Mouse (Mus musculus): Measurements from ENCODE around the gene Casd1. TPM values are rescaled to one million over a fixed set of nuclear protein-coding genes. Genes with fewer than 3 reads are reported as not detected.
A peak's percentile ranks its signal among the peaks of the same experiment; 100 is the strongest.

The Casd1 gene
- total and polyA plus RNA-seq, 3 experiments = 12.3 to 12.6 TPM; not detected in 1

GRCm38 (mm10) chr6:4597711-4598110 is 2.9 kb upstream of the Casd1 start:
- Histone ChIP-seq H3K9me3 (replicated peaks; ENCODE audit: insufficient read depth, low read length) (no peaks in the 10 kb centered on the region), H3K36me3 (ENCODE audit: control insufficient read depth in 1 of 2, insufficient read depth in 2 of 2, low read length in 2 of 2) (peaks cover 0 to 13% of the 10 kb centered on the region in 2 experiments; a peak in 2 of 4 replicates), H3K4me3 (ENCODE audit: control insufficient read depth in 1 of 2, insufficient read depth in 1 of 2, low read depth in 2 of 2, low read length in 2 of 2) (no peak overlapping the region), H3K27ac (ENCODE audit: control insufficient read depth, low read depth, low read length) (no peak overlapping the region), H3K4me1 (ENCODE audit: control insufficient read depth in 1 of 2, insufficient read depth in 2 of 2, low read length in 2 of 2) (peaks cover 0 to 7% of the 10 kb centered on the region in 2 experiments; a peak in 3 of 4 replicates), H3K79me2 (ENCODE audit: control insufficient read depth, insufficient read depth, low read length, poor library complexity) (peaks cover 12% of the 10 kb centered on the region), H3K9ac (ENCODE audit: control insufficient read depth, low read depth, low read length, poor library complexity, severe bottlenecking) (no peak overlapping the region), H3K27me3 (ENCODE audit: control insufficient read depth in 1 of 2, insufficient read depth in 2 of 2, low read length in 2 of 2) (peaks cover 4 to 5% of the 10 kb centered on the region in 2 experiments; a peak in 2 of 4 replicates)
- no peak for DNase-seq (ENCODE audit: low read depth, low spot score)
- TF ChIP-seq CTCF (IDR thresholded peaks at IDR 0.05 in 2 of 3, conservative IDR thresholded peaks at IDR 0.05 in 1 of 3; ENCODE audit: control insufficient read depth in 1 of 3, insufficient read depth in 1 of 3, low read depth in 2 of 3, low read length in 3 of 3, poor library complexity in 1 of 3, severe bottlenecking in 1 of 3) (no peak), ZNF384 (IDR thresholded peaks at IDR 0.05; ENCODE audit: low read depth, low read length) (no peak), NELFE (IDR thresholded peaks at IDR 0.05; ENCODE audit: low read depth, low read length) (no peak), MAZ (IDR thresholded peaks at IDR 0.05; ENCODE audit: low read depth, low read length) (no peak), POLR2A (IDR thresholded peaks at IDR 0.05; ENCODE audit: control insufficient read depth in 1 of 2, insufficient read depth in 1 of 2, low read depth in 1 of 2, low read length in 2 of 2, poor library complexity in 1 of 2) (no peak), MAFK (IDR thresholded peaks at IDR 0.05; ENCODE audit: borderline replicate concordance, low read depth, low read length) (no peak), RCOR1 (IDR thresholded peaks at IDR 0.05; ENCODE audit: low read depth, low read length) (no peak), GATA1 (IDR thresholded peaks at IDR 0.05; ENCODE audit: low read depth, low read length) (no peak), CHD1 (IDR thresholded peaks at IDR 0.05; ENCODE audit: low read depth, low read length) (no peak), ETS1 (IDR thresholded peaks at IDR 0.05; ENCODE audit: low read depth, low read length) (no peak), ELF1 (IDR thresholded peaks at IDR 0.05; ENCODE audit: low read depth, low read length) (no peak), TBP (IDR thresholded peaks at IDR 0.05; ENCODE audit: low read depth, low read length) (no peak), ZKSCAN1 (IDR thresholded peaks at IDR 0.05; ENCODE audit: low read depth, low read length) (no peak), CHD2 (IDR thresholded peaks at IDR 0.05; ENCODE audit: low read length) (no peak), SIN3A (IDR thresholded peaks at IDR 0.05; ENCODE audit: low read length) (no peak)

GRCm38 (mm10) chr6:4600085-4600657 is 468 bp upstream of the Casd1 start:
- peaks cover 2 to 4% of the 10 kb centered on the region in 2 experiments; a peak in 1 of 4 replicates for H3K27me3 ChIP-seq (ENCODE audit: control insufficient read depth in 1 of 2, insufficient read depth in 2 of 2, low read length in 2 of 2)
- peaks cover 0 to 10% of the 10 kb centered on the region in 2 experiments; a peak in 3 of 4 replicates for H3K4me1 ChIP-seq (ENCODE audit: control insufficient read depth in 1 of 2, insufficient read depth in 2 of 2, low read length in 2 of 2)
- peak; percentile 47 for DNase-seq (ENCODE audit: low read depth, low spot score)
- H3K9me3 ChIP-seq (replicated peaks; ENCODE audit: insufficient read depth, low read length) = no peaks in the 10 kb centered on the region
- peaks cover 15% of the 10 kb centered on the region for H3K79me2 ChIP-seq (ENCODE audit: control insufficient read depth, insufficient read depth, low read length, poor library complexity)
- peaks cover 0 to 20% of the 10 kb centered on the region in 2 experiments; a peak in 2 of 4 replicates for H3K36me3 ChIP-seq (ENCODE audit: control insufficient read depth in 1 of 2, insufficient read depth in 2 of 2, low read length in 2 of 2)
- TF ChIP-seq CHD1 (IDR thresholded peaks at IDR 0.05; ENCODE audit: low read depth, low read length) = no peak
- TF ChIP-seq MAX (IDR thresholded peaks at IDR 0.05; ENCODE audit: low read length) = no peak
- no peak for TF ChIP-seq MXI1 (IDR thresholded peaks at IDR 0.05; ENCODE audit: low read depth, low read length)
- no peak for TF ChIP-seq POLR2AphosphoS2 (IDR thresholded peaks at IDR 0.05; ENCODE audit: low read length)
- TF ChIP-seq RCOR1 (IDR thresholded peaks at IDR 0.05; ENCODE audit: low read depth, low read length) = no peak
- no peak for TF ChIP-seq SMC3 (IDR thresholded peaks at IDR 0.05; ENCODE audit: low read depth, low read length)
- no peak for TF ChIP-seq MEF2A (IDR thresholded peaks at IDR 0.05; ENCODE audit: extremely low read depth, insufficient replicate concordance, low read depth, low read length, poor library complexity, severe bottlenecking)
- TF ChIP-seq ETS1 (IDR thresholded peaks at IDR 0.05; ENCODE audit: low read depth, low read length) = no peak
- TF ChIP-seq POLR2A (IDR thresholded peaks at IDR 0.05; ENCODE audit: control insufficient read depth in 1 of 2, insufficient read depth in 1 of 2, low read depth in 1 of 2, low read length in 2 of 2, poor library complexity in 1 of 2) = no peak
- no peak for TF ChIP-seq CTCF (IDR thresholded peaks at IDR 0.05 in 2 of 3, conservative IDR thresholded peaks at IDR 0.05 in 1 of 3; ENCODE audit: control insufficient read depth in 1 of 3, insufficient read depth in 1 of 3, low read depth in 2 of 3, low read length in 3 of 3, poor library complexity in 1 of 3, severe bottlenecking in 1 of 3)
- TF ChIP-seq E2F4 (IDR thresholded peaks at IDR 0.05; ENCODE audit: borderline replicate concordance, low read depth, low read length) = no peak
- no peak for TF ChIP-seq EP300 (IDR thresholded peaks at IDR 0.05; ENCODE audit: low read depth in 1 of 2, low read length in 2 of 2)
- TF ChIP-seq ZC3H11A (IDR thresholded peaks at IDR 0.05; ENCODE audit: low read depth, low read length) = no peak
- no peak for TF ChIP-seq MYC (IDR thresholded peaks at IDR 0.05; ENCODE audit: low read depth, low read length)
- TF ChIP-seq KAT2A (conservative IDR thresholded peaks at IDR 0.05; ENCODE audit: low read depth, low read length) = no peak
- no peak for TF ChIP-seq ZKSCAN1 (IDR thresholded peaks at IDR 0.05; ENCODE audit: low read depth, low read length)
- H3K27ac ChIP-seq (ENCODE audit: control insufficient read depth, low read depth, low read length) = no peak overlapping the region
- peak overlapping the region; percentile 92 for H3K9ac ChIP-seq (ENCODE audit: control insufficient read depth, low read depth, low read length, poor library complexity, severe bottlenecking)
- H3K4me3 ChIP-seq (ENCODE audit: control insufficient read depth in 1 of 2, insufficient read depth in 1 of 2, low read depth in 2 of 2, low read length in 2 of 2) = peak overlapping the region; percentile 85 to 92

Measured in MEL (cell line).